Mouse (Mus musculus) C2C12 (cell line): ENCODE measurements around the gene Tgfbr2.

ENCODE experiments used
- CEBPB ChIP-seq: IDR thresholded peaks from one replicate; pipeline ENCODE4 v1.6.1; 2011; ENCODE audit warnings: low read depth, mild to moderate bottlenecking, control low read depth, moderate library complexity
- CTCF ChIP-seq: IDR thresholded peaks from one replicate; pipeline ENCODE4 v1.5.1; 2011; ENCODE audit not compliant: control insufficient read depth, insufficient read depth, insufficient read length
- MAX ChIP-seq: IDR thresholded peaks from one replicate; pipeline ENCODE4 v1.6.1; 2011; ENCODE audit warnings: mild to moderate bottlenecking, control low read depth
- MYOD1 ChIP-seq: IDR thresholded peaks from one replicate; pipeline ENCODE4 v1.6.1; 2011; ENCODE audit warnings: low read depth; ENCODE audit not compliant: control insufficient read depth, insufficient read length
- MYOG ChIP-seq: IDR thresholded peaks from one replicate; pipeline ENCODE4 v1.6.1; 2011; ENCODE audit not compliant: control insufficient read depth, insufficient read length; ENCODE audit errors: extremely low read depth
- USF1 ChIP-seq: IDR thresholded peaks from one replicate; pipeline ENCODE4 v1.6.1; 2011; ENCODE audit warnings: low read depth, mild to moderate bottlenecking, control low read depth, moderate library complexity

DNA sequence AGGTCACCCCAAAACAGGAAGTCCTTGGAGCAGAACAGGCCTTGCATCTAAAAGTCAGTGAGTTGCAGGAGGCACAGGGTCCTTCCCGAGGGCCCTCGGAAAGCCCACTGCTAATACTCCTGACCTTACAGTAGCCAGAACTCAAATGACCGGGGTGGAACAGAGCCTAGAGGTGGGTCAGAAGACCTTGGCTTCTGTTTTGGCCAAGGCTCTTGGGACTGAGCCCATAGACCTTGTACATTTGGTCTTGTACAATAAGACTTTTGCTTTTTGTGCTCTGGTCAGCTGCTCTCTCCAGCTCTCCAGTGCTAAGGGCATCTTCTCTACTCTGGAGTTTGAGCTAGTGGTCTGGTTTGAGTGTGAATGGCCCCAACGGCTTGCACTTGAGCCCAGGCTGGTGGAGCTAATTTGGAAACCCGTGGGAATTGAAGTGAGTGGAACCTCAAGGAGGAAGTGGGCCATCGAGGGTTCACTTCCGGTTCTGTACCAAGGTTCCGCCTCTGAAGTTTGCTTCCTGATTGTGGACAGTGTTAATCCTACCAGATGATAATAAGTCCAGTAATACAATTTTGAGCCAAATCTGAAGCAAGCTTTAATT lies 91.3 kb downstream of the Tgfbr2 start:
- TF ChIP-seq USF1: no peak
- no peak for TF ChIP-seq MAX
- no peak for TF ChIP-seq CTCF
- TF ChIP-seq MYOD1: no peak
- no peak for TF ChIP-seq CEBPB
- TF ChIP-seq MYOG: no peak
